30 mouse cellular contexts compared by ENCODE assay signal in the genomic region with DNA sequence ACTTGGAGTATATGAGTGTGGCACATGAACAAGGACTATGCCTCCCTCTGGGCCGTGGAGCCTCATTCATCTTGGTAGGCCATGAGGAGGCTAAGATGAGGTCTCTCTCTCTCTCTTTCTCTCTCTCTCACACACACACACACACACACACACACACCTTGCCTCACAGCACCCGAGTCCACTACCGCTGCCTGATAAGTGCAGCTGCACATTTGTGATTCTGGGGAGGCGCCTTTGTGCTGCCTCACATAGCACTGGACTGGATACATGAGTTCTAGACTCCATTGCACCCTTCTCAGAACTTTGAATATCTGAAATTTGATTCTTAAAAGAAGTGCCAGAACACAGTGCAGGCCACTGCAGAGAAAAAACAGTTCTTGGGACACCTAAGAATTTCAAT.
DNase-seq lines count a peak whose midpoint lies in the region; ATAC-seq and TF ChIP-seq lines count a peak whose summit lies in the region.
"Had no signal": no experiment of that assay in that cellular context is flagged by ENCODE, and none has a peak within 500 bp of the region (broad histone marks: within the 10 kb centered on the region; RNA-seq: fewer than 3 reads in every experiment).

No protein-coding gene starts in this region.

- ATAC-seq in liver, embryonic 15.5 days (ENCODE audit: insufficient read depth) = peak; percentile 48
- no peak for ATAC-seq in midbrain, embryonic 14.5 days (ENCODE audit: low FRiP score, low TSS enrichment)
- no peak for ATAC-seq in heart, embryonic 11.5 days (replicated peaks; ENCODE audit: insufficient number of reproducible peaks, low FRiP score, low TSS enrichment)
- ATAC-seq: forebrain, embryonic 14.5 days; Patski had no signal

- no peak for DNase-seq in gastrocnemius, adult 2 months
- DNase-seq in gastrocnemius, adult 18-20 months (ENCODE audit: low spot score) = no peak
- no peak for DNase-seq in liver, adult 2 months (ENCODE audit: extremely low read depth, low read depth, low spot score)
- DNase-seq in midbrain, embryonic 14.5 days = no peak
- DNase-seq in thymus, adult 18-20 months = no peak
- DNase-seq: adrenal gland, postnatal 10 days; cerebellum, adult 8-10 months; cerebellum, postnatal 25 days; heart, adult 2 months; heart, postnatal 36 days; kidney, adult 8-10 months; kidney, postnatal 4 days; lung, embryonic 14.5 days; lung, postnatal 14 days; thymus, postnatal 25 days had no signal

- no peaks in the 10 kb centered on the region for H3K9me3 ChIP-seq in liver, embryonic 15.5 days (replicated peaks)
- H3K9me3 ChIP-seq in midbrain, embryonic 14.5 days (ENCODE audit: control insufficient read depth, low read length) = no peaks in the 10 kb centered on the region
- H3K9me3 ChIP-seq in heart, embryonic 11.5 days (replicated peaks; ENCODE audit: control insufficient read depth, low read length) = no peaks in the 10 kb centered on the region
- H3K9me3 ChIP-seq: embryonic facial prominence, embryonic 10.5 days; embryonic facial prominence, embryonic 15.5 days; G1E; hindbrain, embryonic 12.5 days; limb, embryonic 13.5 days; neural tube, embryonic 12.5 days; stomach, embryonic 15.5 days had no signal

- no peak for TF ChIP-seq CTCF in gastrocnemius, adult 2 months (IDR thresholded peaks at IDR 0.05)
- TF ChIP-seq CTCF in liver, adult 2 months (IDR thresholded peaks at IDR 0.05; ENCODE audit: low read depth, low read length) = no peak
- TF ChIP-seq CTCF in small intestine, adult 2 months (IDR thresholded peaks at IDR 0.05; ENCODE audit: extremely low read depth, insufficient read length, insufficient replicate concordance, low read depth, low read length) = no peak

- TF ChIP-seq POLR2A in liver, adult 2 months (IDR thresholded peaks at IDR 0.05; ENCODE audit: extremely low read depth, insufficient read depth, low read length) = no peak
- TF ChIP-seq POLR2A in small intestine, adult 2 months (IDR thresholded peaks at IDR 0.05; ENCODE audit: low read depth, low read length) = no peak

- peak overlapping the region; percentile 65 for H3K27ac ChIP-seq in gastrocnemius, adult 2 months
- H3K27ac ChIP-seq in liver, adult 2 months (replicated peaks; ENCODE audit: insufficient read depth, low read depth, low read length) = peak overlapping the region; percentile 6
- H3K27ac ChIP-seq in liver, embryonic 15.5 days (replicated peaks) = no peak overlapping the region; the same call in 1 of the 2 replicates
- H3K27ac ChIP-seq in small intestine, adult 2 months (ENCODE audit: insufficient read depth, low read depth, low read length) = peak overlapping the region; percentile 45
- no peak overlapping the region for H3K27ac ChIP-seq in midbrain, embryonic 14.5 days (replicated peaks; ENCODE audit: low read depth, low read length)
- no peak overlapping the region for H3K27ac ChIP-seq in heart, embryonic 11.5 days (ENCODE audit: low read depth, low read length)
- H3K27ac ChIP-seq: embryonic facial prominence, embryonic 10.5 days; embryonic facial prominence, embryonic 15.5 days; heart, adult 2 months; hindbrain, embryonic 12.5 days; kidney, postnatal 0 days; limb, embryonic 13.5 days; neural tube, embryonic 12.5 days; stomach, embryonic 15.5 days had no signal

- H3K4me3 ChIP-seq in gastrocnemius, adult 2 months = no peak overlapping the region
- H3K4me3 ChIP-seq in liver, adult 2 months (ENCODE audit: insufficient read depth, low read depth, low read length) = no peak overlapping the region
- H3K4me3 ChIP-seq in liver, embryonic 15.5 days (replicated peaks) = no peak overlapping the region
- H3K4me3 ChIP-seq in small intestine, adult 2 months (ENCODE audit: low read depth, low read length) = no peak overlapping the region
- H3K4me3 ChIP-seq in midbrain, embryonic 14.5 days (replicated peaks; ENCODE audit: low read depth, low read length) = no peak overlapping the region
- H3K4me3 ChIP-seq in heart, embryonic 11.5 days (ENCODE audit: low read depth, low read length) = no peak overlapping the region
- H3K4me3 ChIP-seq: embryonic facial prominence, embryonic 10.5 days; embryonic facial prominence, embryonic 15.5 days; heart, adult 2 months; hindbrain, embryonic 12.5 days; limb, embryonic 13.5 days; myocyte; neural tube, embryonic 12.5 days; stomach, embryonic 15.5 days had no signal

- H3K9ac ChIP-seq in liver, adult 2 months (ENCODE audit: low read depth, low read length) = no peak overlapping the region
- H3K9ac ChIP-seq in liver, embryonic 15.5 days = no peak overlapping the region
- no peak overlapping the region for H3K9ac ChIP-seq in midbrain, embryonic 14.5 days (replicated peaks; ENCODE audit: low read length)
- H3K9ac ChIP-seq in heart, embryonic 11.5 days (ENCODE audit: low read depth, low read length) = no peak overlapping the region
- H3K9ac ChIP-seq: embryonic facial prominence, embryonic 15.5 days; hindbrain, embryonic 12.5 days; limb, embryonic 13.5 days; lung, embryonic 14.5 days; neural tube, embryonic 12.5 days; stomach, embryonic 15.5 days had no signal

- no peak overlapping the region for H3K4me2 ChIP-seq in liver, embryonic 15.5 days
- H3K4me2 ChIP-seq in midbrain, embryonic 14.5 days (ENCODE audit: low read length) = no peak overlapping the region
- H3K4me2 ChIP-seq in heart, embryonic 11.5 days = no peak overlapping the region
- H3K4me2 ChIP-seq: embryonic facial prominence, embryonic 15.5 days; hindbrain, embryonic 12.5 days; limb, embryonic 13.5 days; lung, embryonic 14.5 days; midbrain, embryonic 11.5 days; neural tube, embryonic 12.5 days; stomach, embryonic 15.5 days had no signal

- H3K27me3 ChIP-seq in liver, adult 2 months (ENCODE audit: control insufficient read depth, insufficient read depth, low read length) = no peaks in the 10 kb centered on the region
- no peaks in the 10 kb centered on the region for H3K27me3 ChIP-seq in liver, embryonic 15.5 days
- H3K27me3 ChIP-seq in small intestine, adult 2 months (ENCODE audit: control insufficient read depth, insufficient read depth, low read length) = no peaks in the 10 kb centered on the region
- H3K27me3 ChIP-seq in midbrain, embryonic 14.5 days (ENCODE audit: control insufficient read depth, insufficient read depth, low read length) = no peaks in the 10 kb centered on the region
- no peaks in the 10 kb centered on the region for H3K27me3 ChIP-seq in heart, embryonic 11.5 days (ENCODE audit: control insufficient read depth, insufficient read depth, low read length)
- H3K27me3 ChIP-seq: embryonic facial prominence, embryonic 15.5 days; hindbrain, embryonic 12.5 days; limb, embryonic 13.5 days; neural tube, embryonic 12.5 days; Patski; stomach, embryonic 15.5 days had no signal

- H3K36me3 ChIP-seq in liver, adult 2 months (ENCODE audit: control insufficient read depth, insufficient read depth, low read length) = no peaks in the 10 kb centered on the region
- no peaks in the 10 kb centered on the region for H3K36me3 ChIP-seq in liver, embryonic 15.5 days (replicated peaks)
- H3K36me3 ChIP-seq in small intestine, adult 2 months (ENCODE audit: control insufficient read depth, insufficient read depth, low read length) = no peaks in the 10 kb centered on the region
- H3K36me3 ChIP-seq in midbrain, embryonic 14.5 days (ENCODE audit: control insufficient read depth, insufficient read depth, low read length) = no peaks in the 10 kb centered on the region
- no peaks in the 10 kb centered on the region for H3K36me3 ChIP-seq in heart, embryonic 11.5 days (ENCODE audit: control insufficient read depth, insufficient read depth, low read length)
- H3K36me3 ChIP-seq: embryonic facial prominence, embryonic 10.5 days; embryonic facial prominence, embryonic 15.5 days; G1E; hindbrain, embryonic 12.5 days; limb, embryonic 13.5 days; neural tube, embryonic 12.5 days; stomach, embryonic 15.5 days had no signal

- peaks cover 13% of the 10 kb centered on the region; the same call in 1 of the 2 replicates for H3K79me2 ChIP-seq in liver, adult 2 months (ENCODE audit: control insufficient read depth, insufficient read depth, low read length)

- 72% methylated on average over 4 of the region's 4 CpGs for WGBS in liver, adult 2 months
- WGBS in liver, embryonic 15.5 days (ENCODE audit: insufficient replicate concordance) = 33% methylated on average over 4 of the region's 4 CpGs
- 66% methylated on average over 4 of the region's 4 CpGs for WGBS in small intestine, adult 2 months
- WGBS in midbrain, embryonic 14.5 days = 91% methylated on average over 4 of the region's 4 CpGs
- WGBS in heart, embryonic 11.5 days (ENCODE audit: insufficient replicate concordance) = 83% methylated on average over 4 of the region's 4 CpGs

- intact Hi-C loops in gastrocnemius, adult 2 months (cut with DNase I) = loop anchor here (10.0 kb wide), 1 partner anchor 329 kb away; no protein-coding TSS in a partner anchor

- peaks cover 23% of the 10 kb centered on the region for H3K4me1 ChIP-seq in liver, adult 2 months (ENCODE audit: control insufficient read depth, insufficient read depth, low read length)
- H3K4me1 ChIP-seq in liver, embryonic 15.5 days (replicated peaks) = peaks cover 49% of the 10 kb centered on the region
- H3K4me1 ChIP-seq in small intestine, adult 2 months (ENCODE audit: control insufficient read depth, insufficient read depth, insufficient read length, low read length) = peaks cover 14% of the 10 kb centered on the region; the same call in 1 of the 2 replicates
- no peaks in the 10 kb centered on the region for H3K4me1 ChIP-seq in midbrain, embryonic 14.5 days (ENCODE audit: control insufficient read depth, insufficient read depth, low read length)
- 0 out of 2 replicates have a peak, but pooled peaks cover 5% of the 10 kb centered on the region for H3K4me1 ChIP-seq in heart, embryonic 11.5 days (ENCODE audit: control insufficient read depth, insufficient read depth, low read length)
- H3K4me1 ChIP-seq: embryonic facial prominence, embryonic 15.5 days; neural tube, embryonic 12.5 days; stomach, embryonic 15.5 days had no signal

Comparison
In these comparisons a context has a peak if more than half of its experiments do, and no peak if none do; other contexts are left out.
1. H3K27ac ChIP-seq: peak in gastrocnemius, adult 2 months (single experiment), liver, adult 2 months (single experiment) and small intestine, adult 2 months (single experiment); none in liver, embryonic 15.5 days (single experiment), midbrain, embryonic 14.5 days (single experiment) and heart, embryonic 11.5 days (single experiment).